Mouse (Mus musculus) heart, postnatal 25 days (tissue): ENCODE data around the gene Chmp2b. TPM values are rescaled to one million over a fixed set of nuclear protein-coding genes. Genes with fewer than 3 reads are reported as not detected.
A peak's percentile ranks its signal among the peaks of the same experiment; 100 is the strongest.

Experiments used
- DNase-seq: peaks from one replicate; pipeline ENCODE4 v3.0.0; 2022; ENCODE audit warnings: low spot score
- intact Hi-C: fragments of 180-260 bp; cut with DNase I; formaldehyde crosslinking; loops from one replicate; pipeline ENCODE4 v1.15.1; 2025
- total RNA-seq, 2 experiments: library from RNA; stranded (reverse); gene quantifications; 2 replicates each; pipeline ENCODE4 v1.2.3; 2021

Gene Chmp2b
- 10 to 100 TPM; 48.3 to 51.5 TPM for total RNA-seq

DNA sequence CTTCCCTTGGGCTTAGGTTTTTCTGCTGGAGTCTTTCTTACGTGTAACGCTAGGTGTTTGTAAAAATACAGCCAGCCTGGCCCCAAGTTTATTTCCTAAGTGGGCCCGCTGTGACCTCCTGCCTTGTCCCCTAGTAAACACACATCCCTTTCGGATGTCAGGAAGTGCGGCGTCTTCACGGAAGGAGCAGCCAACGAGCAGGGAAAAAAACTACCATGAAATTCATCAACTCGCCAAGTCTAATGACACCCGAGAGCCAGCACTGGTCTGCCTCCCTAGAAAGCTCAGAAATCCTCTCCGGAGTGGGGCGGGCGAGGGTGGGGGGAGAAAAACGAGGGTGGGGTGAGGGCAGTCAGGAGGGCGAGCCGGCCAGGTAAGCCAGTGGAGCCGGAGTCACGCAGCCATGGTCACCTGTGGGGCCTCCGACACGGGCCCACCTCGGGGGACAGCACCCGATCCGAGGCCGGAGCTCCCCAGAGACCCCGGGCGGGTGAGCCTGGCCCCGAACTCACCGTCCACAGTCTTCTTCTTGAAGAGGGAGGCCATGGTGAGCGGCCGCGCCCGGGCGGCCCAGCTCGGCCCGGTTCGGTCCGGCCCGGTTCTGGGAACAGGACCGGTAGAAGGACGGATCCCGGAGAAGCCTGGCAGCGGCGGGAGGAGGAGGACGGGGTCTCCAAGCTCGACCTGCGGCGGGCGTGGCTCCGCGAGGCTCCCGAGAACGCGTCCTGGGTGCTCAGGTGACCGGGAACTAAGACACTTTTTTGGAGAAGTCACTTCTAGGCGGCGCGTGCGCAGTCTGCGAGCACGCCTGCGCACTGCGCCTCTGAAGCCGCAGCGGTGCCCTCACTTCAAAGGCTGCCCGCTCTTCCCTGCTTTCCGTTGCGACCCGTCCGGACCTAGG is at the start of gene Chmp2b:
Gene Chmp2b, minus strand, starts transcription at position 764 of the 901 bp plus-strand sequence.
- DNase-seq: peak; percentile 72
- intact Hi-C loops: no loop called here

DNA sequence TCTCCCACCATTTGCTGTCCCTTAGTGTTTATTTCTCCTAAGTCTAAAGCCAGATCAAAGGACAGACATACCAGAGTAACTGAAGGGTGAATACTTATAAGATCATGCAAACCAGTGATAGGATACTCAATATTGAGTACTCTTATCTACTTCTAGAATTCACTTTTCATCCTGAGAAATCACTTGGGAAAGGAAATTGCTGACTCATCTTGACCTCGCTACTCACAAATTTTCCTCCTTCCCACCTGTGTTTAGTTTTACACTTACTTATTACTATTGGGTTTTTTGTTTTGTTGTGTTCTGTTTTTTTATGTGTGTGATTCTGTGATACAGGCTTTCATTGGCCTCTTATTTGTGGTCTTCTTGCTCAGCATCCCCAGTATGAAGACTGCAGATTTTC is 49.2 kb upstream of the Chmp2b start:
- intact Hi-C loops: no loop called here

DNA sequence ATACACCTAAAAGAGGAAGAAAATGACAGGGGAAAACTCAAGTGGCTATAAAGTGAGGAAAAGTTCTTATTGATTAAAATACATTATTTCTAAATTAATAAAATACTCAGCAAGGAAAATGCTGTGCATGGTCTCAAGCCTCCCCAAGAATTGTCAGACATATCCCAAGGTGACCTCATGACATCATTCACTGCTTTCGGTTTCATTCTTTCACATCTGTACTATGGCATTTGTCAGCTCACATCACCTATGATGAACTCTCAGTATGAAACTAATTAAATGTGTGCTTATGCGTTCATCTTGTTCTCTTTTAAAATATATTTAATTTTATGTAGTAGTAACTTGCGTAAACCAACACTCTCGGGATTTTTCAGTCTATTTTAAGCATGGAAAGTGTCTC is 38.3 kb upstream of the Chmp2b start:
- intact Hi-C loops: no loop called here
- no peak for DNase-seq

More for the DNA sequence above, 49.2 kb upstream of the Chmp2b start:
- no peak for DNase-seq

DNA sequence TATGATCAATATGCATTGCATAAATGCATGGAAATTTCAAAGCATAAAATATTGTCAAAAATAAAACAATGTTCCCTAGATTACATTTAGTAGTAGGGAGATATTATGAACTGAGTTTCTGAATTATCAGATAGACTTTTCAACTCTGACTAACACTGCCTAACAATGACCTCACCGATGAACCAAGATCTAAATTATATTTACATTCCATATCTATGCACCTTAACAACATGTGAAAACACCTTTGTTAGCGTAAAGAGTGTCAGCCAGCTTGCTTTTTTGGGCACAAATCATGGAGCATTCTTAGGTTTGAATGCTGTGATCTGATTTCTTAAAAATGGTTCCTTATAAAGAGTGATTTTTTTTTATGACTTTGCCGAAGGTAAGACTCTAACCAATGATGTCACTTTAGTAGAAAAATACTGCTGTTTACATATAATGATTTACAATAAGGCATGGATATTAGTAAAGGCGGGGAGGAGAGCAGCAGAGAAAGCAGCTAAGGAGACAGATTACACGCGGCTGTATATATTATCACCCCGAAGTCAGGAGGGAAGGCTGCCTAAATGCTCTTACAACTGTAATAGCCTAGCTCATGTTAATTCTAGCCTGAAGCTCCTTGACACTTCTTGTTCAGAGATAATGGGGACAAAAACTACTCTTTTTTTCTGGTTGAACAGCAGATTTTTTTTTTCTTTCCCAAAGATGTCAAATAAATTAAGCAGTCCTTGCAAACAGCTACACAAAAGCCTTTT is 23.8 kb upstream of the Chmp2b start:
- DNase-seq: no peak
- intact Hi-C loops: no loop called here

DNA sequence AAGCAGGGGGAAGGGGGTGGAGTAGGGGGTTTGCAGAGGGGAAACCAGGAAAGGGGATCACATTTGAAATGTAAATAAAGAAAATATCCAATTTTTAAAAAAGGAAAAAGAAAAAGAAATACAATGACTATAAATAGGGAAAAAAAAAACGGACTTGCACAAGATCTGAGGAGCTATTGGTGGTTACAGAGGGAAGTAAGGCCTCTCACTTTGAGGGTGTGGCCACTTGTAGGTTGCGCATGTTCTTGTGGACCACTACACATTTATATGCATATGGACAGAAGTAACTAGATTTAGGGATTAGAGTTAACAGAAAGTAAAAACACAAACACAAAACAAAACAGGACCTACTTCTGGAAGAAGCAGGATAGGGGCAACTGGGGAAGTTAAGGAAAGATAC is 23.2 kb upstream of the Chmp2b start:
- intact Hi-C loops: no loop called here
- DNase-seq: no peak

DNA sequence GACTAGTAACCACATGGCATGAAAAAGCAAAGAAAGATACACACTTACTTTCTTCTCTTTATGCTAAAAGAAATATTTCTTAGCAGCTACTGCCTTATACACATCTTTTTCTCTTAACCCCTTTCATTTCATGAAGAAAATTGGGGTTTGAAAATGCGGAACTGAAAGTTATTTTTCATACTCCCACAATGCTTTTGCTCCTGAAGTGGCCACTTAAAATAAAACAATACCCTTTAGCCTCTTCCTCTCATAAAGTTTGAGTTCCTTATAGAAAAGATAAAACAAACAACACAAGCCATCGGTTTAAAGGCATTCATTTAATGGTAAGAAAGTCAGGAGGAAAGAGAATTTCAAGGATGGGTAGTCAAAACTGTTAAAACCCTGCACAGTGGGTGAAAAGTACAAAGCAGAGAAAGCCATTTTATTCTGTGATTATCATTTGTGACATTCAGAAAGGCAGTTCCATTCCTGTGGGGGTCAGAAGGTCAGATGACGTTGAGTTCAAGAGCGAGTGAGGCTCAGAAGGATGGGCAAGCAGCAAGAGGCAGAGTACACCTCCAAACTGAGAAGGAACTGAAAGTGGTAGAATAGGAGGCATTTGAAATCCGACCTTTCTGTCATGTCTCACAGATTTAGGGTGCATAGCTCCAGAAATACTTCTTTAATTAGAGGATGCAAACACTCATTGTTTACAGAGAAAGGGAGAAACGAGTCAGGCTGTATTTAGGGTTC is 14.9 kb upstream of the Chmp2b start:
- no peak for DNase-seq
- intact Hi-C loops: no loop called here

DNA sequence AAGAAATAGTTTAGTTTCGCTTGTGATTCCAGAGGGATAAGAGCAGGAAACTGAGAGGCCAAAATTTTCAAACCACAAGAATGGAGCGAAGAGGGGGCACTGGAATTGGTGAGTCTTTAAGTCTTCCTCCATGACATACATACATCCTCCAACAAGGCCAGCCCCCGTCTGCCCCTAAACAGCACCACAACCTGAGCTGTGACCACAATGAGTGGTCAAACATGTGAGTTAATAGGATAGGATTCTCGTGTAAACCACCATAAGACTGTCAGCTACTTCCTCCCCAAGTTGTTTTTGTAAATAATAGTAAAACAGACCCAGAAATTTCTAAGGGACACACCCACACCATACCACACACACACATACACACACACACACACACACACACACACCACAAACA is 6.3 kb upstream of the Chmp2b start:
- intact Hi-C loops: no loop called here
- DNase-seq: no peak

DNA sequence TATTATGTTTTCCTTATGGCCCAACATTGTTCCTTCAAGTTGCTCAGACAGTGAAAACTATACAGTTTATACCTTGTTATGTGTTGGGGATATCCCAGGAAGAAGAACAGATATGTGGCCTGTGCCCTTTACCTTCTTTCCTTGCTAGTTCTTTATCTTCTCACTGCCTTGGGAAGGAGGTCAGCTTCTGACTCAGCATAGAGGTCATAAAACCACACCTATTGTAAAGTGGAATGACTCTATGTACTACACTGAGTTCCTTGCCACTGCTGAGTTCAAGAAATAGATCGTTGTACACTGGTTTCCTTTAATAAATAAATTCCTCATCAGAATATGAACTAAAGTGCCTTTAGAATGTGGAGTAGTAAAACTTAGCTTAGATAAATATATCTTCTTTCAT is 2.4 kb upstream of the Chmp2b start:
- no peak for DNase-seq
- intact Hi-C loops: no loop called here

DNA sequence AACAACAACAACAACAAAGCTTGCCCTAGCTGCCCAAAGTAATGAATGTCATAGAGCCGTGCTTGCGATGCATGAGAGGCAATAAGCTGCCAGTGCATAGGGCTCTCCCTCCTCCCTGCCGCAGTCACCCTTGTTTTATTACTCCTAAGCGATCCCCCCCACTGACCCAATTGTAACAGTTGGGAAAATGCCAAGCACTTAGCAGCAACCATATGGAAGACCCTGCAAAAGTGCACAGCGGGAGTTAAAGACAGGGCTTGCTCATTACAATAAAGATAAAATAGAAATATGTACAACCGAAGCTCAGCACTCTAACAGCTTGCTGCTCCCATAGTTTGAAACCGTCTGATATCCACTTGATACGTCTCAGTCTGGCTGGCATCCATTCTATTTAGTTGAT is 1.8 kb upstream of the Chmp2b start:
- intact Hi-C loops: no loop called here
- no peak for DNase-seq

DNA sequence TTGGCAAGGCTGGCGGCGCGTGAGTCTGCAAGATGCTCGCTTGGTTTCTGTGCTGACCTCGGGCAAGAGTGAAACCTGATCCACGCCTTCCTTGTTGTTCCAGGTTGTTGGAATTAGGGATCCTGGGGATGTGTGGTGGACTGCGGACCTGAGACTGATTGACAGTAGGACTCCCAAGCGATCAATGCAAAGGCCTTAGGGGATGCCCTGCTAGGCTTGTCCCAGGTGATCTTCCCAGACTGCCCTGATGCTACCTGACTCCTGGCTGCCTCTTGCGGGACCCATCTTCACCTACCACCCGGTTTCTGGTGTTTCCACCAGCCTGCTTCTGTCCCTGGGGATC is 309 bp upstream of the Chmp2b start:
- intact Hi-C loops: no loop called here
- DNase-seq: no peak

DNA sequence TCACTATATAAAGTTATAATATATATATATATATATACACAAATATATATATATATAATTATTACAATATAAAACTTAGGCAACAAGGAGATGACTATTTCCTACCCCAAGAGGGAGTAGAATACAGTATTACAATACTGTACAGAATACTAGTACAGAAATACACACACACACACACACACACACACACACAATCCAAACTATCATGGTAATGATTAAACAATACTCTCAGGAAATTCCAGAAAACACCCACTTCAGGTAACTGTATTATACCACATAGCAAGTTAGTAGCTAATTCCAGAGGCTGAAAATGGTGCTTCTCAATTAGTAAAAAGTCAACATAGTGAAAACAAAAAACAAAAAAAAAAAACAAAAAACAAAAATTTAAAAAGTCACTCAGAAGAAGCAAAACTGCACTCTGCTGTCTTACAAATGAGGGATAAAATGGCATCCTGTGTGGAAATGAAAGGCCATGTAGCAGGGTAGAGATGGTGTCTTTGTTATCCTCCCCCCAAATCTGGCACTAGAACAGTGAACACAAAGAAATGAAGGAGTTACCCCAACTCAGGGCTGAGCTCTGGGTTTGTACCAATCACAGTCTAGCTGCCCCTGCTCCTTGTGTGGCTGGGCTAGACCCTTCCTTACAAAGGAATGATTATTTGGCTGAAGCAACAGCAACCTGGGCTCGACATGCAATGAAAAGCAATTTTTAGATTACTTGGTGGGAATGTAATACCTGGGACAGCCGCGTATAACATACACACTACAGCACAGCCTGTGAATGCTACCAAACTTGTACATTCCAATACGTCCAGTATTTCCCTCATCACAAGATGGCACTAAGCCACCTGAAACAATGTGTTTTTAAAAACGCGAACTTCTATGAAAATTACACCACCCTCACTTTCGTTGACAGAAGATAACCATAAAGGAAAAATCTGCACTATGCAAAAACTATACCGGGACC is 1.2 kb downstream of the Chmp2b start:
- DNase-seq: no peak
- intact Hi-C loops: no loop called here

DNA sequence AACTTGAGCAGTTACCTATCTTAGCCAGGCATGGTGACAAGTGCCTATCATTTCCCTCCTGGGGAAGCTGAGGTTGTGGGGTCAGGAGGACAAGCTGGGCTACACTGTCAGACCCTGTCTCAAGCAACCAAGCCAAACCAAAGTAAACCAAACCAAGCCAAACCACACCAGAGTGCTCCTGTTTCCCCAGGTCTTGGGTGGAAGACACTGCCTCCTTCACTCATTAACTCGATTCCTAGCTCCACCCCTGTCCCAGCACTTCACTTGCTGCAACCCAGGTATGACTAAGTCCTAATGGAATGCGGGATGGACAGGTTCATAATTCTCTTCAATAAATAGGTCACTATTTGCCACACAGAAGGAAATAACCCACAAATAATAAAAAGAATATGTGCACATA is 2.9 kb downstream of the Chmp2b start:
- no peak for DNase-seq
- intact Hi-C loops: no loop called here

DNA sequence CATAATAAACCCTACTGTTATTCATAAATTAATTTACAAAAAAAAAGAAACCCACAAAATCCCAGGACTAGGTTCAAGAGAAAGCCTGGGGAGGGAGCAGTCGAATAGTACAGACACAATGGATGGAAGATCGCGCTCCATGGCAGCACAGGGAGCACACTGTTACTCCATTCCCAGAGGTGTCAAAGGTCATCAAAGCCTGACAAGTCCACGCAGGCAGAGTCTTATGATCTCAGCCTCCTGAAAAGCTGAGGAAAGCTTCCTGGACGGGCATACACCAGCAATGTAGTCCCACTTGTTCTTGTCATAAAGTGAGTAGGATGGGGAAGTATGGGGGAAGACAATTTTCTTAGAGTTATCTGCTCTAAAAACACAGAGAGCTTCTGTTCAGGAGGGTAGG is 5.2 kb downstream of the Chmp2b start:
- DNase-seq: no peak
- intact Hi-C loops: no loop called here

DNA sequence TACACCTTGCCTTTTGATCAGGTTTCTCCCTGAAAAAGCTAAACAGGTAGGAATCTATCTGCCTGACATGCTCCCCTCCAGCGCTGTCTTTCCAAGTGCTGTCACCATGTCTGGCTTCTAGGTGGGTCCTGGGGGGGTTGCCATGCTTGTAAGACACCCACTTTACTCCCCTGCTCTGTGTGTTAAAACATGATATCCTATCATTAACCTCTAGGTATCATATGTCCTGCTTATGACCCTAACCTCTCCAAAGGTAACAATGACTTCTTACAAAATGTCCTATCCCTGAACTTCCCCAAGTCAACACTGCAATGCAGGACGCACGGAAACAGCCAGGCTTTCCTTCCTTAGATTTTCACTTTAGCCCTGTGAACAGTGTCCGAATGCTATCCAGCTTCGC is 8.3 kb downstream of the Chmp2b start:
- no peak for DNase-seq
- intact Hi-C loops: no loop called here

DNA sequence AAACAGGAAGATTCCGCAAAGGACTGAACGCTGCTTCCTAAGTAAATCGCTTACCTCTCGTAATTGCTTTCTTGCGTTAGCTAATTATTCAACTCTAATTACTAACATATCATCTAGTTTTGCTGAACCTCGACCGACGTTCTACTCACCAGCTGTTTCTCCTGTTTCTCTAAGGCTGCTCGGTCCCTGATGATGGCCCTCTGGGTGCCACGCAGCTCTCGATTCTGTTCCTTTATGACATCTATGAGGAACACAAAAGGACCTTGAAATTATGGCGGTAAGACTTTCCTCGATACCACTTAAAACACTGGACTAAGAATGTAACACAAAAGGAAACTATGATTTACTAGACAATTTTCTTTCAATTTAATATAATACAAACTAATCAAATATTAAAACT is 11.7 kb downstream of the Chmp2b start:
- intact Hi-C loops: no loop called here

DNA sequence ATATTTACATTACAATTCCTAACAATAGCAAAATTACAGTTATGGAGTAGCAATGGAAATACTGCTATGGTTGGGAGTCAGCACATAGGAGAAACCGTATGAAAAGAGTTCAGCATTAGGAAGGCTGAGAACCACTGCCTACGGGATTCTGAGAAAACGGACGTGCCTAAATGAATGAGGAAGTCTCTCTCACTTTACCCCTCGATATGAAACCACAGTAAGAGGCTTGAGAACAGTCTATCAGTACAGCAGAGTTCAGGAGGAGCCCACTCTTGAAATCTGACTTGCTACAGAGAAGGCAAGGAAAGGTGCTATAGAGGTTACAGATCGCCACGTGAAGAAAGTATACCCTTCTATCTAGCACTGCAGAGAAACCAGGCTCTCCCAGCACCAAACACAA is 13.6 kb downstream of the Chmp2b start:
- intact Hi-C loops: no loop called here
- DNase-seq: no peak

More for the DNA sequence above, 11.7 kb downstream of the Chmp2b start:
- no peak for DNase-seq

DNA sequence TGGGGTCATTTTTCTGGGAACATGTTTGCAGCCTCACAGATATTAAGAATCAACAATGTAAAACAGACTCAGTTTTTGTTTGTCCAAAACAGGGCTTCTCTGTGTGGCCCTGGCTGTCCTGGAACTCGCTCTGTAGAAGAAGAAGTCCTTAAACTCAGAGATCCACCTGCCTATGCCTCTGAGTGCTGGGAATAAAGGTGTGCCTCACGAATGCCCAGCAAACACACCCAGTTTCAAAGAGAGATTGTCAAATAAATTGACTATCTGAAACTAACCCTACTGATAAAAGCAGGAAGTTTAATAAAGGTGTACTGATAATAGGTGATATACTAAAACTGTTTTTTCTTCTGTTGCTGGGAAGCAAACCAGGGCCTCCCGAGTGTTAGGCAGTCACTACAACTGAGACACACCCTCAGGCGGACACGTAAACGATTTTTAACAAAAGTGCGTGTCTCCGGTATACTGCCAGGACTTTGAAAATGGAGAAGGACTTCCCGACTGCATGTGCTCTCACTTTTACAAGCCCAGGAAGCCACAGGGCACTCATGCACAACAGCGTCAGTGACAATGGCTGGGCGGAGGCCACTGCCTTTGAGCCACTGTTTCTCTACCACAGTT is 18.7 kb downstream of the Chmp2b start:
- DNase-seq: no peak
- intact Hi-C loops: no loop called here

DNA sequence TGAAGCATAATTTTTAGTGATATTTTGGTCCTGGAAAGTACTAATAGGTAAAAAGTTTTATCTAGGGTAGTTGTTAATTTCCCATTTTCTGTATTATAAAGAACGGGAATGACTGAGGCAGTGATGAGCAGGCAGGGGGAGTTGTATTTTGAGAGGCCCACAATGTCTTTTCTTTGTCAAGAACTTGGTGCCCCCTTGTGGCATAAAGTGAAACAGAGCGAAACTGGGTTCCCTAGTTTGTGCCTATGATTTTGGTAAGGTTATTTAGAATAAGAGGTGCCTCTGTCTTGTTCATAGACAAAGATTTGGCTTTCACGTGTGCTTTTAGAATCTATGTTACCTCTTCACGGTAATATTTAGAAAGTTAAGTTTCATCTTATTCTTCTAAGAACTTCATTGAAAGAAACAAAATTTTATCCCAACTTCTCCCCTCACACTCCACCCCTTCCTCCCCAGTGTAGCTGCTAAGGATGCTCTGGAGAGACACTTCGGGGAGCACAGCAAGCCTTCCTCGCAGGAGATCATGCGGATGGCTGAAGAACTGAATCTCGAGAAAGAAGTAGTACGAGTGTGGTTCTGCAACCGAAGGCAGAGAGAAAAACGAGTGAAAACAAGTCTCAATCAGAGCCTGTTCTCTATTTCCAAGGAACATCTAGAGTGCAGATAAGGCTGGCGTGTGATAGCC is 29.1 kb downstream of the Chmp2b start:
- DNase-seq: no peak
- intact Hi-C loops: no loop called here

DNA sequence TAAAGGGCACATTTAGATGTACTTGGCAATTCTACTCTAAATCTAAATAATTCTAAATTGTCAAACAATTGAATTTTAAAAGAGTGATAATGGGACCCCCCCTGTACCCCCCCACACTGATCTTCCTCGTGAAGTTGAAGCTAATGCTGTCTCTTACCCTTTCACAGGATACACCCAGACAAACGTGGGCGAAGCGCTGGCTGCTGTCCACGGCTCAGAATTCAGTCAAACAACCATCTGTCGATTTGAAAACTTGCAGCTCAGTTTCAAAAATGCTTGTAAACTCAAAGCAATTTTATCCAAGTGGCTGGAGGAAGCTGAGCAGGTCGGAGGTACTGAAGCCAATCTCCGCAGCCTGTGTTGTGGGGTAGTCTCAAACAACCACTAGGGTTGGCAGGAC is 30.9 kb downstream of the Chmp2b start:
- intact Hi-C loops: no loop called here
- DNase-seq: no peak
